ENCODE assay signal across 19 mouse cellular contexts in genomic region chr11:120804769-120805168, GRCm38 (mm10).
"Had no signal": no experiment of that assay in that cellular context is flagged by ENCODE, and none has a peak within 500 bp of the region (broad histone marks: within the 10 kb centered on the region; RNA-seq: fewer than 3 reads in every experiment).

No protein-coding gene starts in this region.

- H3K4me2 ChIP-seq: lung, embryonic 15.5 days; midbrain, embryonic 11.5 days; midbrain, embryonic 13.5 days; midbrain, embryonic 15.5 days; neural tube, embryonic 13.5 days; neural tube, embryonic 15.5 days; stomach, embryonic 15.5 days had no signal

- H3K27me3 ChIP-seq: lung, embryonic 15.5 days; megakaryocyte, embryonic 14.5 days; midbrain, embryonic 13.5 days; midbrain, embryonic 15.5 days; neural tube, embryonic 13.5 days; neural tube, embryonic 15.5 days; stomach, embryonic 15.5 days had no signal

- H3K9ac ChIP-seq: liver, postnatal 0 days; lung, embryonic 15.5 days; midbrain, embryonic 13.5 days; midbrain, embryonic 15.5 days; neural tube, embryonic 13.5 days; neural tube, embryonic 15.5 days; stomach, embryonic 15.5 days had no signal

- H3K4me3 ChIP-seq: lung, embryonic 15.5 days; megakaryocyte, embryonic 14.5 days; midbrain, embryonic 13.5 days; midbrain, embryonic 15.5 days; neural tube, embryonic 13.5 days; neural tube, embryonic 15.5 days; stomach, embryonic 15.5 days had no signal

- H3K9me3 ChIP-seq: lung, embryonic 15.5 days; megakaryocyte, embryonic 14.5 days; midbrain, embryonic 13.5 days; midbrain, embryonic 15.5 days; neural tube, embryonic 13.5 days; neural tube, embryonic 15.5 days; stomach, embryonic 15.5 days had no signal

- DNase-seq: liver, postnatal 0 days; lung, adult 2 months; lung, postnatal 14 days; lung, postnatal 36 days; right cerebral cortex, postnatal 14 days; thymus, adult 2 months; thymus, postnatal 25 days; thymus, postnatal 4 days had no signal

- H3K27ac ChIP-seq: lung, embryonic 15.5 days; macrophage; midbrain, embryonic 13.5 days; midbrain, embryonic 15.5 days; neural tube, embryonic 13.5 days; neural tube, embryonic 15.5 days; stomach, embryonic 15.5 days; stomach, postnatal 0 days had no signal

- ATAC-seq: liver, postnatal 0 days; lung, postnatal 0 days; midbrain, embryonic 13.5 days; midbrain, embryonic 15.5 days had no signal
